Mouse (Mus musculus) olfactory bulb, adult 2 months (tissue): ENCODE results near the gene Myoz2.

Experiments
- CTCF ChIP-seq: fragments of 200-500 bp; IDR thresholded peaks from 2 replicates; pipeline ENCODE4 v1.5.1; 2012; ENCODE audit warnings: low read depth, mild to moderate bottlenecking, low read length, moderate library complexity; ENCODE audit not compliant: insufficient read depth
- POLR2A ChIP-seq: fragments of 200-500 bp; IDR thresholded peaks from 2 replicates; pipeline ENCODE4 v1.6.1; 2012; ENCODE audit warnings: mild to moderate bottlenecking, low read depth, low read length, moderate library complexity; ENCODE audit not compliant: insufficient read depth

DNA sequence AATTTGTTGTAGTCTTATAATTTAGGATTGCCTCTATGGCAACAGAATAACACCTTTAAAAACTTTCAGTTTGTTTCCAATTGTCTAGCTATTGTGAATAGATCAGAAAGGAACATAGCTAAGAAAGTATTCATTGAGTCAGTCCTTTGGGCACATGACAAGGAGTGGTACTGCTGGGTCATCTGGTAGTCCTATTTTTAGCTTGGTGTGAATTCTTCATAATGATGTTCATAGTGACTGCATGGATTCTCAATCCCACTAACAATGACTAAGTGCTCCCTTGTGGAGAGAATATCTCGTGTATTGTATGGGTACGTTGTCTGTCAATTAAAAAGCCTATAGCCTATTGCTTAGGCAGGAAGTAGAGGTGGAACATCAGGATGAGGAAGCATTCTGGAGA lies 16.0 kb downstream of the Myoz2 start:
- TF ChIP-seq POLR2A (no peak), CTCF (no peak)
